Mouse (Mus musculus) brain, embryonic 14.5 days (tissue): ENCODE data around the gene Nt5c1a. TPM values are rescaled to one million over a fixed set of nuclear protein-coding genes. Genes with fewer than 3 reads are reported as not detected.

Source experiments
- DNase-seq: peaks from one replicate; pipeline ENCODE4 v3.0.0-alpha.2; 2011; ENCODE audit warnings: low read depth
- CTCF ChIP-seq: fragments of 200-500 bp; IDR thresholded peaks from 2 replicates; pipeline ENCODE4 v1.5.1; 2012; ENCODE audit warnings: inconsistent platforms, mild to moderate bottlenecking, moderate library complexity, borderline replicate concordance; ENCODE audit not compliant: insufficient read depth, insufficient read length; ENCODE audit errors: extremely low read depth
- POLR2A ChIP-seq: fragments of 200-500 bp; IDR thresholded peaks from 2 replicates; pipeline ENCODE4 v1.6.1; 2012; ENCODE audit warnings: mild to moderate bottlenecking, inconsistent platforms, borderline replicate concordance; ENCODE audit not compliant: poor library complexity, insufficient read depth, insufficient read length, severe bottlenecking; ENCODE audit errors: extremely low read depth
- polyA plus RNA-seq: library from polyadenylated mRNA; depleted of rRNA; stranded (reverse); fragments of >200 nt; gene quantifications from 2 replicates; pipeline ENCODE4 v1.2.3, GENCODE M21; 2012

Gene Nt5c1a
- polyA plus RNA-seq, 1 experiment = 0.22 TPM

DNA sequence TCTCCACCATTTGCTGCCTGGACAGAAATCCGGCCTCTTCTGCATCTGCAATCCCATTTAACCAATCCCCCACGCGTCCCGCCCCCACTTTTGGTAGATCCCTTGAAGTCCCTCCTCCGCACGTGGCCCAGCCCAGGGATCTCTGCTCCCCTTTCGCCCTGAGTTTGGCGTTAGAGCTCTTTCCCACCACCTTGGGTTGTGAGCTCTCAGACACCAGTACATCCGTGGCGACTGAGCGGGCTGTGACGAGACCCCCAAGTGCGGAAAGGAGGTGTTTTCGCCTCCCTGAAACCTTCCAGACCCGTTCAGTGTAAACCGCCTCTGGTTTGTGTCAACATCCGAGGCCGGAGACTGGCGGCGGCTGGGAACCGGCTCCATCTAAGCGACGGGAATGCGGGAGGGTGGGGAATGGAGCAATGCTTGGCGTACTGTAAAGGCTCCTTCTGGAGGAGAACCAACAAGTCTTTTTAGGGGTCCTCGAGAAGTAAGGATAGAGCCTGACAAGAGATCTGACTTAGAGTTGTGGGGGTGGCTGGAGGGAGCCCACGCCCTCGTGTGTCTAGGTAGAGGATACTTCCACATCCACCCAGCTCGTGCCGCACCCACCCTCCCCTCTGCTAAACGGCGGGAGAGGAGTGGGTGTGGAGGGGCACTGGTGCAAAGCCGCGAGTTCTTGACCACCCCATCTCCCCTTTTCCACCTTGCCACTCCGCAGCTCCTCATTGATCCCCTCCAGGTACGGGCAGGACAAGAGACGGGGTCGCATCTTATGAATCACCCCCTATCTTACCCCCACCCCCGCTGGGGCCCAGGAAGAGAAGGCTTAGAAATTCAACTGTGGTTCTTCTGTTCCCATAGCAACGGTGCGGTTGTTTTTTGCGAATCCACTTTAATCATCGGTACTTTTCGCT, 18.7 kb upstream of the Nt5c1a start, which contains the start of gene Hpcal4:
Gene Hpcal4, plus strand, starts transcription at position 900 of the 911 bp plus-strand sequence.
- peak; percentile 54 for DNase-seq
- TF ChIP-seq CTCF (no peak), POLR2A (no peak)

DNA sequence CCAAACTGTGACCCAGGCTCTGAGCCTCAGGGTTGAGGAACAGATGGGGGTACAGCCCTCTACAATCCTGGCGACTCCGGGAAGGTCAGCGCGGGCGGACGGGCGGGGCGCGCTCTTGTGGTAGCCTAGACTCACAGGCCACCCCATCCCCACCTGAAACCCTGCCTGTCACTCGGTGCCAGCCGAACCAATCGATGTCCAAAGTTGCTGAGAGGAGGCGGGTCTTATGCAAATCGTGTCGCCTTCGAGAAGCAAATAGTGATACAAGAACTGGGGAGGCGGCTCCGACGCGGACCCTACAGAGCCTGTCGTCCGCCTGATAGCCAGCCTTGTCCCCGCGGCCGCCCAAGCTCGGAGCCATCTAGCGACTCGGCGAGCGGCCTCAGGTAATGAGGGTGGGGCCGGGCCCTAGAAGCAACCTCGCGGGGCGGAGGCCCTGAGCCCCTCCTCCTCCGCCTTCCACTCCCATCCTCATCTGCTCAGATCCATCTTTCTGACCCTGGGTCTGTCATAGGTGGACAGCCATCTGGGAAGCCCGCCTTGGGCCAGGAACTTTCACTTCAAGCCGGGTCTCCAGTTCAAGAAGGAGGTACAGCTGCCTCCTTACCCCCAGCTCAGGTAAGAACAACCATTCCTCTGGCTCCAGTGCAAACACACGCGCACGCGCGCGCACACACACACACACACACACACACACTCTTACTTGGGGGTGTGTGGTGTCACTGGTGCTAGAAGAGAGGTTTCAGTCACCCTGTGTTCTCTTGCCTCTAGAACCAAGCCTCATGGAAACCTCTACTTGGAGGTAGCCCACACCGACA, 17.9 kb upstream of the Nt5c1a start:
- TF ChIP-seq CTCF (no peak), POLR2A (no peak)

DNA sequence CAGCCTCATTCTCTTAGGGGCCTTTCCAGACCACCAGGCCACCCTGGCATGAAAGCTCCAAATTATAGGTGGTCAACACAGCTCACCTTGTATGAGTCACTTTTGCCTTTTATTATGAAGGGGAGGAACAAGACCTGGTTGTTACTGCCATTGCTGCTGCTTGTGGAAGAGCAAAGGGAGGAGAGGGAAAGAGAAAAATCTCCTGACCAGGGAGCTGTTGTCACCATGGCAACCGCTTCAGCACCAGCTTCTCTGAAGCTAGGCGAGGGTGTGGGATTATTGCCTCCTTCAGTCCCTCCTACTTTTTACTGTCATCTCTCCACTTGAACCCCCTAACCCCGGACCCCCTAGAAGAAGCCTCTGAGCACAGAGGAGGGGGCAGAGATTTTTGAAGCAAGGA, 16.5 kb upstream of the Nt5c1a start:
- DNase-seq = peak; percentile 72
- TF ChIP-seq CTCF = no peak
- no peak for TF ChIP-seq POLR2A

More for the DNA sequence above, 17.9 kb upstream of the Nt5c1a start:
- DNase-seq = peak; percentile 96

DNA sequence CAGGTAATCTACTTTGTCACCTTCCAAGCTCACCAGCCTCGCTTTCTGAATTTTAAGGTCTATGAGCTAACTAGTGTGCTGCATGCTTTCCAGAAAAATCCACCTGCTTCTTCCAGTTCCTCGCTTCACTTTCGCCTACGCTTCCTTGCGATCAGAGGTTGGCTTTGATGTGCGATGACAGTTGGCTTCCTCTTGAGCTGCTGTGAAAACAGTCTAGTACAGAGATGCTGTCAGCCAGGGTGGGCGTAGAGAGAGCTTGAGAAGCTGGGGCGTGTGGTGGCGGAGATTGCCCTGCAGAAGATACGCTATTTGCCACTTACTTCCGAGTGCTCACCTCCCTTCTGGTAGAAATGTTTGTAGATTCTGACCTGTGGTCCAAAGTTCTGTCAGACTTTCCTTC, 9.0 kb upstream of the Nt5c1a start:
- DNase-seq = no peak
- TF ChIP-seq CTCF (no peak), POLR2A (no peak)

DNA sequence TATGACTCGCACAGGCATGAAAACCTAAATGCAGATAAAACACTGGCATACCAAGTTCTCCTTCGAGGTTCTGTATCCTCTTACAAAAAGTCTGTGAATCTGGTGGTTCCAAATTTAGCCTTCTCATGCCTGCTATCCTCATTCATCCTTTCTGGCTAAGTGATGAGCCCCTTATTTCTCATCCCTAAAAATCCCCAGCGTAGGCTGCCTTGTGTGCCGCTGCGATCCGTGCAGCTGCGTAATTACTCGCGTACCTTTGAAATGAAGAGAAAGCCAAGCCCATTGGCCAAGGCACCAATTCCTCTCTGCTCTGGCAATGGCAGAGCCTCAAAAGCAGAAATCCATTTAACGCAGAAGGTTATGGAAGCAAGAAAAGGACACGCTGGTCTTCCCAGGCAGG, 7.5 kb upstream of the Nt5c1a start:
- DNase-seq = no peak
- TF ChIP-seq POLR2A (no peak), CTCF (no peak)

DNA sequence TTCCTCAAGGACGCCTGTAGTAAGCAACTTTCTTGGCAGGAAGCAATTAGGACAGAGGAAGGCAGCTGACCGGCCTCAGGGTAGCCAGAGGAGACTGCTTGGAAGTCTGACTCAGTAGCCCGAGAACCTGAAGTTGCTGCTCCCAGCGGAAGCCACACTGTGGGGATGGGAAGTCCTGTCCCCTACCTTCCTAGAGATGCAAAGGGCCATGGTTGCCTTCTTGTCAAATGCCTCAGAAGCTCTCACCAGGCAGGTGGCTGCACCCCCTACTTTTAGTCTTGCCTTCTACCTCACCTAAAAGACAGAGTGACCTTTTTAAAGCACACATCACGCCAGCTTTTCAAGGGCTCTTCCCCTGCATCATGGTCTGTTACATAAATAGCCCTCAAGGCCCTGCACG, 4.6 kb upstream of the Nt5c1a start:
- TF ChIP-seq POLR2A (no peak), CTCF (no peak)

DNA sequence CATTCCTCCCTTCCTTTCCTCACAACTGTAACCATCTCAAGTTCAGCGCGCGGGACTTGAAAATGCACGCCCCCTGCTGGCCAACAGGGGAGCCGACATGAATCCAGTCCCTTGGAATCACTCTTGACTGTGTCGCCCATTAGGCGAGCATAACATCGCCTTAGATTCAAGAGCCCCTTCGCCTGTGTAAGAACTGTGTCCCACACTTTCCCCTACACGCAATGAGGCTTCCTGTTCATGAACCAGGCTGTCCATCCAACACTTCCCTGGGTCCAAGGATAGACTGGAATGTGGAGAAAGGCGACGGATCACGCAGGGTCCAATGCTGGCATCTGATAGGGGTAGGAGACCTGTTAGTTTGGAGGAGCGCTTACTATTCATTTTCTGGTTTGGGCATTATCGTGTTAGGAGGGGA, 526 bp upstream of the Nt5c1a start:
- TF ChIP-seq CTCF (peak; percentile 95), POLR2A (no peak)
- peak; percentile 86 for DNase-seq

More for the DNA sequence above, 4.6 kb upstream of the Nt5c1a start:
- no peak for DNase-seq

DNA sequence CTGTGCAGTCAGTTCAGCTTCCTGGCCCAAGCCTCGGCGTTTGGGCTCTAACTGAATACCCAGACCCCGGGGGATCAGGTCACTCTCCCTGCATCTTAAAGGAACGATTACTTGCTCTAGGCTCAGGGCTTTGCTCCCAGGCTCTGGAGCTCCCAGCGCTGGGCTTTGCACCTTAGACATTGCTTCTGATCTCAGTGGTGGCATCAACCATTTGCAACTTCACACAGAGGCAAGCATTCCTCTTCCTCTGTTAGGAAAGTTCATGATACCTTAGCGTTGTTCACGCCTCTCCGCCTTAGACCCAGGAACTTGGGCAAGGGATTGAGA, 753 bp downstream of the Nt5c1a start:
- no peak for TF ChIP-seq CTCF
- TF ChIP-seq POLR2A = no peak
- DNase-seq = no peak

DNA sequence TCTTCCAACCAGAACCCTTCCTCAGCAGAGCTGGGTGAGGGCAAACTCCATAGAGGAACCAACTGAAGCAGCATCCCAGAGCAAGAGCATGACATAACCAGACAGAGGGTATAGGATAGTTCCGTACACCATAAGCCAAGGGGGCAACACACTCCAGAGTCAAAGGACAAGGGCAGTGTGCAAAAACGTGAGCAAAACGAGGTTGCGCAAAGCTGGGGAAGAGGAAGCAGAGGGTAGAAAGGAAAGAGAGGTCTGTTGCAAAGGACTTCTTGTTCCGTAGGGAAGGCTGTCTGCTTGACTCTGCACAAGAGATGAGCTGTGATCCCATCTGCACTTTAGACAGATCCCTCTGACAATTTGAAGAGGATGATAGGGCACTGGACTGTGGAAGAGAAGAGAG, 6.0 kb downstream of the Nt5c1a start:
- DNase-seq = no peak
- TF ChIP-seq POLR2A (no peak), CTCF (no peak)

DNA sequence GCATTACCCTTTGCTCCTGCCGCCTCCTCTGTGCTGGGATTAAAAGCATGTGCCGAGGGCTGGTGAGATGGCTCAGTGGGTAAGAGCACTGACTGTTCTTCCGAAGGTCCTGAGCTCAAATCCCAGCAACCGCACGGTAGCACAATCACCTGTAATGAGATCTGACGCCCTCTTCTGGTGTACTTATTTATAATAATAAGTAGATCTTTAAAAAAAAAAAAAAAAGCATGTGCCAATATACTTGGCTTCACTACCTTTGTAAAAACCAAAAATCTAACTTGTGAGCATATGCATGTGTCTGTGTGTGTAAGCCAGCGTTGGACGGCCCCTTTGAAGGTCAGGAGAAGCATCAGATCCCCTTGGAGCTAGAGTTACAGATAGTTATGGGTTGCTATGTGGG, 9.7 kb downstream of the Nt5c1a start:
- no peak for TF ChIP-seq CTCF
- TF ChIP-seq POLR2A = no peak
- DNase-seq = no peak

DNA sequence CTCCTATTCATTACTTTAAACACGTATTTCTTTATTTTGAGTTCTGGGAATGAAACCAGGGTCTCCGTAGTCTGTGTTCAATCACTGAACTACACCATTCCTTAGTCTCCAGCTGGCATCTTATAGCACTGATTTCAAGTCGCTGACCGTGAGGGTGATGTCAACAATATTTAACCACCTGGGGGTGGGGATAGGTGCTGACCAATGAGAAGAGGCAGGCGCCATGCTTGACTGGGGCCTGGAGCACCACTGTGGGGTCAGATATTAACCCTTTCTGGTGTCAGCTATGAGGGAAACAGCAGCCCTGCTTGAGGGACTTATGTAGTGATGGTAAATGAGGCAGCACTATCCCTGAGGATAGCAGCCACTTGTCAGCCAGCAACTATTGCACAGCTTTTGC, 10.1 kb downstream of the Nt5c1a start:
- DNase-seq = no peak
- TF ChIP-seq POLR2A = no peak
- no peak for TF ChIP-seq CTCF
